Mouse (Mus musculus): ENCODE data around the gene Tubb4b.

Tubb4b gene

GRCm38 (mm10) chr2:25223681-25224491, 616 bp downstream of the Tubb4b start:
- peak; percentile 57 for DNase-seq (ENCODE audit: low spot score)

- no peak for DNase-seq (ENCODE audit: low spot score)
These were observed 3.1 kb downstream of the Tubb4b start for GRCm38 (mm10) chr2:25221331-25221772.

- DNase-seq (ENCODE audit: low spot score) = no peak
These were observed 6.1 kb downstream of the Tubb4b start, which contains the start of gene Fam166a for GRCm38 (mm10) chr2:25218445-25218844. Gene Fam166a, plus strand, starts transcription at chr2:25218745.

GRCm38 (mm10) chr2:25217666-25218065, 6.8 kb downstream of the Tubb4b start:
- no peak for DNase-seq (ENCODE audit: low spot score)

- no peak for DNase-seq (ENCODE audit: low spot score)
These were observed 10.1 kb downstream of the Tubb4b start, which contains the start of gene Stpg3 for GRCm38 (mm10) chr2:25214444-25214843. Gene Stpg3, minus strand, starts transcription at chr2:25214637.

GRCm38 (mm10) chr2:25213266-25213865, 11.1 kb downstream of the Tubb4b start:
- DNase-seq (ENCODE audit: low spot score) = no peak

- peak; percentile 90 for DNase-seq (ENCODE audit: low spot score)
These were observed 13.3 kb downstream of the Tubb4b start, which contains the start of gene Nelfb for GRCm38 (mm10) chr2:25211121-25211670. Gene Nelfb, minus strand, starts transcription at chr2:25211489.

GRCm38 (mm10) chr2:25210686-25211085, 13.8 kb downstream of the Tubb4b start:
- DNase-seq (ENCODE audit: low spot score) = no peak

- no peak for DNase-seq (ENCODE audit: low spot score)
These were observed 16.9 kb downstream of the Tubb4b start for GRCm38 (mm10) chr2:25207593-25207992.

- DNase-seq (ENCODE audit: low spot score) = no peak
These were observed 20.8 kb downstream of the Tubb4b start for GRCm38 (mm10) chr2:25203631-25204214.

- no peak for DNase-seq (ENCODE audit: low spot score)
These were observed 23.9 kb downstream of the Tubb4b start for GRCm38 (mm10) chr2:25200631-25201030.

GRCm38 (mm10) chr2:25197946-25198345, 26.6 kb downstream of the Tubb4b start:
- no peak for DNase-seq (ENCODE audit: low spot score)

- no peak for DNase-seq (ENCODE audit: low spot score)
These were observed 27.3 kb downstream of the Tubb4b start for GRCm38 (mm10) chr2:25197191-25197590.

- peak; percentile 66 for DNase-seq (ENCODE audit: low spot score)
These were observed 28.1 kb downstream of the Tubb4b start, which contains the start of gene Tor4a for GRCm38 (mm10) chr2:25196172-25196954. Gene Tor4a, minus strand, starts transcription at chr2:25196886.

GRCm38 (mm10) chr2:25195211-25196156, 29.0 kb downstream of the Tubb4b start:
- no peak for DNase-seq (ENCODE audit: low spot score)

GRCm38 (mm10) chr2:25194486-25195171, 29.9 kb downstream of the Tubb4b start:
- no peak for DNase-seq (ENCODE audit: low spot score)

- no peak for DNase-seq (ENCODE audit: low spot score)
These were observed 30.5 kb downstream of the Tubb4b start for GRCm38 (mm10) chr2:25194006-25194405.

GRCm38 (mm10) chr2:25193330-25193770, 31.2 kb downstream of the Tubb4b start:
- peak; percentile 71 for DNase-seq (ENCODE audit: low spot score)

GRCm38 (mm10) chr2:25187841-25188240, 36.7 kb downstream of the Tubb4b start:
- no peak for DNase-seq (ENCODE audit: low spot score)

- DNase-seq (ENCODE audit: low spot score) = no peak
These were observed 37.9 kb downstream of the Tubb4b start for GRCm38 (mm10) chr2:25186575-25186930.

All from ovary, postnatal 14 days (tissue).